Mouse (Mus musculus): ENCODE data around the gene Rgsl1.

DNA sequence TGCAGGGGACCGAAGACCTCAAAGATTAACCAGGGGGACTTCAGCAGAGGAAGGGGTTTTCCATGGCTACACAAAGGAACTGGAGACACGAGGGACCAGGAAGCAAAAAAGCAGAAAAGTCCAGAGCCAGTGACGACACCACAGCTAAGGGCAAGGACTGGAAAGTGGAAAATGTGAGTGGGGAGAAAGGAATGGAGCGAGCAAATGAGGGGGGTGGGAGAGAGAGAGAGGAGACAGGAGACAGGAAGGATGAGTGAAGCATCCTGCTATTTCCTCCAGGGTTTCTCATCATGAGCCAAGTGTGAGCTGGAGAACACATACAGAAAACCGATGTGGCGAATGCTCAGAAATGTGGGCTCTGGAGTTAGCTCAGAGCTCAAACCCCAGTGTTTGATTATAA, 107.8 kb downstream of the Rgsl1 start:
- TF ChIP-seq CTCF (IDR thresholded peaks at IDR 0.05; ENCODE audit: control insufficient read depth, insufficient read depth, insufficient read length) = no peak
- no peak for TF ChIP-seq MYOD1 (IDR thresholded peaks at IDR 0.05; ENCODE audit: control insufficient read depth, insufficient read length, low read depth)
- TF ChIP-seq CEBPB (IDR thresholded peaks at IDR 0.05; ENCODE audit: low read depth) = no peak
- TF ChIP-seq USF1 (IDR thresholded peaks at IDR 0.05; ENCODE audit: low read depth) = no peak
- TF ChIP-seq MAX (IDR thresholded peaks at IDR 0.05) = no peak
- TF ChIP-seq MYOG (IDR thresholded peaks at IDR 0.05; ENCODE audit: control insufficient read depth, extremely low read depth, insufficient read length) = no peak
- TF ChIP-seq FOSL1 (IDR thresholded peaks at IDR 0.05; ENCODE audit: insufficient read depth, low read length, poor library complexity, severe bottlenecking) = no peak
